Mouse (Mus musculus): ENCODE results near the gene Psmc5. TPM values are rescaled to one million over a fixed set of nuclear protein-coding genes. Genes with fewer than 3 reads are reported as not detected.

The Psmc5 gene
- polyA plus RNA-seq, 1 experiment: not detected

DNA sequence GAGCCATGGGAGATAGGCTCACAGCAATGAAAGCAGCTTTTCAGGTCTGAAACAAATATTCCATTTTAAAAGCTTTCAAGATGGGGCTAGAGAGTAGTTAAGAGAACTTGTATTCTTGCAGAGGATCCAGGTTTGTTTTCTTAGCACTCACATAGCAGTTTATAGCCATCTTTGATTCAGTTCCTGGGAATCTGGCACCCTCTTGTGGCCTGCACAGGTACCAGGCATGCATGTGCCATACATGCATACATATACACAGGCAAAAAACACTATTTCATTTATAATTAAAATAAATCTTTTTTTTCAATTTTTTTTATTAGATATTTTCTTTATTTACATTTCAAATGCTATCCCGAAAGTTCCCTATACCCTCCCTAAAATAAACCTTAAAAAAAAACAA, 9.1 kb upstream of the Psmc5 start:
- 96% methylated on average over 1 of the region's 1 CpGs for WGBS
- Histone ChIP-seq H3K27ac (ENCODE audit: insufficient read depth, low read depth, low read length) (no peak overlapping the region), H3K4me3 (ENCODE audit: insufficient read depth, low read depth, low read length) (no peak overlapping the region), H3K4me1 (ENCODE audit: control insufficient read depth, insufficient read depth, low read length) (no peaks in the 10 kb centered on the region)
- TF ChIP-seq POLR2A (IDR thresholded peaks at IDR 0.05; ENCODE audit: insufficient read depth, low read depth, low read length) (no peak), CTCF (IDR thresholded peaks at IDR 0.05; ENCODE audit: insufficient read depth, low read depth, low read length) (no peak)

GRCm38 (mm10) chr11:106249326-106249725, 6.6 kb upstream of the Psmc5 start:
- Histone ChIP-seq H3K27ac (ENCODE audit: insufficient read depth, low read depth, low read length) (no peak overlapping the region), H3K4me3 (ENCODE audit: insufficient read depth, low read depth, low read length) (no peak overlapping the region), H3K4me1 (ENCODE audit: control insufficient read depth, insufficient read depth, low read length) (no peaks in the 10 kb centered on the region)
- TF ChIP-seq POLR2A (IDR thresholded peaks at IDR 0.05; ENCODE audit: insufficient read depth, low read depth, low read length): no peak
- TF ChIP-seq CTCF (IDR thresholded peaks at IDR 0.05; ENCODE audit: insufficient read depth, low read depth, low read length): no peak
- WGBS: 90% methylated on average over 7 of the region's 7 CpGs

DNA sequence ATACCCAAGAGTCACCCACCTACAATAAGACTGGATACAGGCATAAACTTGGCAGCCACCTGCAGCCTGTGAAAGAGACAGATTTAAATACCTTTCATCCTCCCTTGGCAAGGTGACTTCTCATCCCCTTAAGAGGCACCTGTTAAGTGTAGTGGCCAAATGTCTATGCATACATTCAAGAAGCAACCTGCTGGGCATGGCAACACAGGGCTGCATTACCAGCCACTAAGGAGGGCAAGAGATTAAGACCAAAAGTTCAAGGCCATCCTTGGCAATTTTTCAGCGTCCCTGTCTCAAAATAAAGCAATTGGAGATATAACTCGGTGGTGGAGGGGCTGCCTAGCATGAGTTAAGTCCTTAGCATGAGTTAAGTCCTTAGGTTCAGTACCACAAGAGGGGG, 1.2 kb upstream of the Psmc5 start:
- no peak for TF ChIP-seq POLR2A (IDR thresholded peaks at IDR 0.05; ENCODE audit: insufficient read depth, low read depth, low read length)
- no peak for TF ChIP-seq CTCF (IDR thresholded peaks at IDR 0.05; ENCODE audit: insufficient read depth, low read depth, low read length)
- H3K4me3 ChIP-seq (ENCODE audit: insufficient read depth, low read depth, low read length): peak overlapping the region; percentile 62
- peaks cover 12% of the 10 kb centered on the region for H3K4me1 ChIP-seq (ENCODE audit: control insufficient read depth, insufficient read depth, low read length)
- WGBS: 17% methylated on average over 2 of the region's 2 CpGs
- no peak overlapping the region for H3K27ac ChIP-seq (ENCODE audit: insufficient read depth, low read depth, low read length)

DNA sequence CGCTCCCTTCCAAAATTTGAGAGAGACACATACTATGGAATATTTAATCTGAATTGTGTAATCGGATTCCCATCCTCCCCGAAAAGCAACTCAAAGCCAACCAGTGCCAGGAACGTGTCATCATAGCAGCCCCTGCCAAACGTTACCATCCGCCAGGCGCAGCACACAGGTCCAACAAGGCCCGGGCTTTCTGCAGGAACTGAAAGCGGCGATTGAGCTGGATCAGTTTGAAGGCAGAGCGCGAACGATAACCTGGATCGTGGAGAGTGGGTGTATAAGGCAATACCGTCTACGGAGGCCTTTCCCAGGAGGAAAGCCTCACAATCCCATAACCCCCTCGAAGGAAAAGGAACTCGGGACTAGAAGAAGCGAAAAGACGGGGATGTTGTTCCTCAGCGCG, 780 bp upstream of the Psmc5 start:
- 2% methylated on average over 22 of the region's 22 CpGs for WGBS
- Histone ChIP-seq H3K4me1 (ENCODE audit: control insufficient read depth, insufficient read depth, low read length) (peaks cover 12% of the 10 kb centered on the region), H3K4me3 (ENCODE audit: insufficient read depth, low read depth, low read length) (peak overlapping the region; percentile 62), H3K27ac (ENCODE audit: insufficient read depth, low read depth, low read length) (no peak overlapping the region)
- no peak for TF ChIP-seq CTCF (IDR thresholded peaks at IDR 0.05; ENCODE audit: insufficient read depth, low read depth, low read length)
- TF ChIP-seq POLR2A (IDR thresholded peaks at IDR 0.05; ENCODE audit: insufficient read depth, low read depth, low read length): no peak

GRCm38 (mm10) chr11:106256775-106257174, 821 bp downstream of the Psmc5 start:
- H3K4me1 ChIP-seq (ENCODE audit: control insufficient read depth, insufficient read depth, low read length): peaks cover 19% of the 10 kb centered on the region
- no peak overlapping the region for H3K4me3 ChIP-seq (ENCODE audit: insufficient read depth, low read depth, low read length)
- 57% methylated on average over 5 of the region's 5 CpGs for WGBS
- TF ChIP-seq POLR2A (IDR thresholded peaks at IDR 0.05; ENCODE audit: insufficient read depth, low read depth, low read length): no peak
- no peak for TF ChIP-seq CTCF (IDR thresholded peaks at IDR 0.05; ENCODE audit: insufficient read depth, low read depth, low read length)
- H3K27ac ChIP-seq (ENCODE audit: insufficient read depth, low read depth, low read length): no peak overlapping the region

DNA sequence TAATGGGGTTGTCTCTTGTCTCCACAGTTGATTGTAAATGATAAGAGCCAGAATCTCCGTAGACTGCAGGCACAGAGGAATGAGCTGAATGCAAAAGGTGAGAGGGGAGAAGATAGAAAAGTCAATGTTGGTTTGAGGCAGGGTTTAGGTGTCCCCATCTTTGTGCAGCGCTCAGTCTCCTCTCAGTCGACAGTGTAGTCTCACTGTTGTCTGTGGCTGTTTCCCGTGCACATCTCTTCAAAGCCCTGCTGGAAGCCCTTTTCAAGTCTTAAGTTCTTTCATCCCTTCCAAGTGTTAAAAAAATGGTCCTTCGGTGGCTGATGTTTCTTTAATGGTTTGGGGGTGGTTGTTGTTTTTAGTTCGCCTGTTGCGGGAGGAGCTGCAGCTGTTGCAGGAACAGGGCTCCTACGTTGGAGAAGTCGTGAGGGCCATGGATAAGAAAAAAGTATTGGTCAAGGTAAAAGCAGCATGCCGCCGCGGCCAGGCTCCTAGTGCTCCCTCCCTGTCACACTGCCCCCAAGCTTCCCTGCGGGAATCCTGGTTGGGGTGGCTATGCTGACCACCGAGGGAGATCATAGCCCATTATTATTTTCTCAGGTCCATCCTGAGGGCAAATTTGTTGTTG, 5.0 kb downstream of the Psmc5 start:
- no peak overlapping the region for H3K27ac ChIP-seq (ENCODE audit: insufficient read depth, low read depth, low read length)
- H3K4me1 ChIP-seq (ENCODE audit: control insufficient read depth, insufficient read depth, low read length): peaks cover 16% of the 10 kb centered on the region
- 60% methylated on average over 14 of the region's 14 CpGs for WGBS
- TF ChIP-seq CTCF (IDR thresholded peaks at IDR 0.05; ENCODE audit: insufficient read depth, low read depth, low read length) (no peak), POLR2A (IDR thresholded peaks at IDR 0.05; ENCODE audit: insufficient read depth, low read depth, low read length) (no peak)
- no peak overlapping the region for H3K4me3 ChIP-seq (ENCODE audit: insufficient read depth, low read depth, low read length)

DNA sequence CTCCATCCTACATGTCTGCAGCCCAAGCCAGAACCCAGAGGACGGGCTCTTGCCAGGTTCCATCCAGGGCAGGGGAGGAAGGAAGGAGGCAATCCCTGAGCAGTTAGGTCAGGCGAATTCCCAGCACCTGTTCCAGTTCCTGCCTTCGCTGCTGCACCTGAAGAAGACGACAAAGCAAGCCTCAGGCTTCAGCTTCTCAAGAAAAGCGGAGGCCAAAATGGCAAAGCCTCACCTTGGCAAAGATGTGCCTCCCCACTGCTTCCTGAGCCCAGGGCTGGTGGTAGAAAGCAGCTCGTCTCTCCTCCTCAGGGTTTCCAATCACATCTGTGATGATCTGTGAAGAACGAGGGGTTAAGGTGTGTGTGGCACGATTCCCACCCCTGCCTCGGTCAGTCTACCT, 8.0 kb downstream of the Psmc5 start:
- Histone ChIP-seq H3K4me3 (ENCODE audit: insufficient read depth, low read depth, low read length) (no peak overlapping the region), H3K4me1 (ENCODE audit: control insufficient read depth, insufficient read depth, low read length) (peaks cover 24% of the 10 kb centered on the region), H3K27ac (ENCODE audit: insufficient read depth, low read depth, low read length) (no peak overlapping the region)
- WGBS: 89% methylated on average over 9 of the region's 9 CpGs
- no peak for TF ChIP-seq POLR2A (IDR thresholded peaks at IDR 0.05; ENCODE audit: insufficient read depth, low read depth, low read length)
- no peak for TF ChIP-seq CTCF (IDR thresholded peaks at IDR 0.05; ENCODE audit: insufficient read depth, low read depth, low read length)

GRCm38 (mm10) chr11:106264988-106265387, 9.0 kb downstream of the Psmc5 start:
- Histone ChIP-seq H3K27ac (ENCODE audit: insufficient read depth, low read depth, low read length) (no peak overlapping the region), H3K4me1 (ENCODE audit: control insufficient read depth, insufficient read depth, low read length) (peaks cover 29% of the 10 kb centered on the region)
- 83% methylated on average over 15 of the region's 15 CpGs for WGBS

GRCm38 (mm10) chr11:106265570-106265969, 9.6 kb downstream of the Psmc5 start:
- 93% methylated on average over 4 of the region's 4 CpGs for WGBS
- Histone ChIP-seq H3K4me3 (ENCODE audit: insufficient read depth, low read depth, low read length) (no peak overlapping the region), H3K4me1 (ENCODE audit: control insufficient read depth, insufficient read depth, low read length) (peaks cover 31% of the 10 kb centered on the region), H3K27ac (ENCODE audit: insufficient read depth, low read depth, low read length) (no peak overlapping the region)
- TF ChIP-seq POLR2A (IDR thresholded peaks at IDR 0.05; ENCODE audit: insufficient read depth, low read depth, low read length): no peak
- no peak for TF ChIP-seq CTCF (IDR thresholded peaks at IDR 0.05; ENCODE audit: insufficient read depth, low read depth, low read length)

More at GRCm38 (mm10) chr11:106264988-106265387, 9.0 kb downstream of the Psmc5 start:
- TF ChIP-seq POLR2A (IDR thresholded peaks at IDR 0.05; ENCODE audit: insufficient read depth, low read depth, low read length) (no peak), CTCF (IDR thresholded peaks at IDR 0.05; ENCODE audit: insufficient read depth, low read depth, low read length) (no peak)
- no peak overlapping the region for H3K4me3 ChIP-seq (ENCODE audit: insufficient read depth, low read depth, low read length)

Measured in olfactory bulb, adult 2 months (tissue).